Mouse (Mus musculus): ENCODE results near the gene Apon.
"Not testable (repeated sequence)": the region's sequence is repeated elsewhere in the genome, so short reads cannot be mapped to it uniquely, and the experiment has no call there.

Gene Apon

DNA sequence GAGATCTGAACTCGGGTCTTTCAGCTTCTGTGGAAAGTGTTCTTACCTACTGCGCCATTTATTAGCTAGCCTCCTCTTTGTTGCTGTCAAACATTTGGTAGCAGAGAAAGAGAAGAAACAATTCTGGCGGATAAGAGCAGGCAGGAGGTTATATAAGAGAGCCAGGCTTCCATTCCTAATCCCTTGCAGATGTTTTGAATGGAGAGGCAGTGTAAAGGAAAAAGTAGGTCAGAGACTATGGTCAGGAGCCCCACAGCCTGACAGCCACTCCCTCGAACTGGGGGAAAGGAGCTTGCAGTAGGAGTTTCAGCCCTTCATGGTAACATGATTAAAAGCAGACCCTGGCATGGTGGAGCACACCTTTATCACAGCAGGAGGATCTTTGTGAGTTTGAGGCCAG lies 17.6 kb upstream of the Apon start:
- DNase-seq: no peak

DNA sequence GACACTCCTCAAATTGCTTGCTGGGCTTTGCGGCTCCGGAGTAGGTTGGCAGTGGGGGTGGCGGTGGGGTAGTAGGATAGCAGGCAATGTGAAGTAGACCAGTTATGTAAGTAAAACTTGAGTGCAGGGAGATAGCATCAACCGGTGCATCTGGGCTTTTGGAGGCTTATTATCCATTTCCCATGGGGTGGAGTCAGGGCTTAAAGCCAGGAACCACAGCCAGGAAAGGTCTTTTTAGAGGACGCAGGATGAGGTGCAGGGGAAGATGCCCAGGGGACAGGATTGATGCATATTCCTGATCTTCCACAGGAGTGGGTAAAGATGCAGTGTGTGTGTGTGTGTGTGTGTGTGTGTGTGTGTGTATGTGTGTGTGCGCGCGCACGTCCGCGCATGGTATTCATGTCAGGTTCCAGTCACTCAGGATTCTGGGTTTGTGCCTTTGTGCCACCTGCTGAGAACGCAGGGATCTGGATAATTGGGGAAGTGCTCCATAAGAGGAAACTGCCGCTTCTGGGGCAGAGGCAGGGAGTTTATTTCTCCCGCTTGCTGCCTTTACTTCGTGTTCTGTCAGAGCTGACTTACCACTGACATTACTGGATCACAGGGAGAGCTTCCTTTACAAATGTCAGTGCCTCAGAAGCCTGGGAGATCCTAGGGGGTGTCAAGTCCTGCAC lies 16.0 kb upstream of the Apon start:
- DNase-seq: no peak

DNA sequence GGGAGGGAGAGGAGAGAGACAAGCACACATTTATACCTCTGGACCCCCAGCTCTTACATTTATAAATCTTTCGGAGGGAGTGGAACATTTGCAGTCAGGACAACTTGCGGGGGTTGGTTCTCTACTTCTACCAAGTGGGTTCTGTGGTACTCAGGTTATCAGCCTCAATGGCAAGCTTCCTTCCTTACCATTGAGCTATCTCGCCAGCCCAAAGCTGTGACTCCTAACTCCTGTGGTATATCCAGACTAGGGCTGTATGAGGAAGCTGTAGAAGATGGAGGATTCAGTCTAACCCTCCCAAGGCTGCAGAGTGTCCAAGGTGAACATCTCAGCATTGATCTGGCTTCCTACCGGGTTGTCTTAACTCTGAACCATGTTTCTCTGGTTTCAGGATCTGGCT lies 14.8 kb upstream of the Apon start:
- DNase-seq: no peak

DNA sequence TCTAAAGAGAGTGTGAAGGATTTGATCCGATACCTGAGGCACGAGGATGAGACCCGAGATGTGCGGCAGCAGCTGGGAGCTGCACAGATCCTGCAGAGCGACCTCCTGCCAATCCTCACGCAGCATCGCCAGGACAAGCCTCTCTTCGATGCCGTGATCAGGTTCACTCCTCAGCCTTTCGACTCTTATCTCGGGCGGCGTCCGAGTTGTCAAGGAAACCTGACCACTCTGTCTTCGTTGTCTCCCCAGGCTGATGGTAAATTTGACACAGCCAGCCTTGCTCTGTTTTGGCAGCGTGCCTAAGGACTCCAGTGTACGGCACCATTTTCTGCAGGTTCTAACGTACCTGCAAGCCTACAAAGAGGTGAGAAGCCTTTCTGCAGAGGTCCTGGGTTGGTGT lies 13.8 kb upstream of the Apon start:
- DNase-seq: no peak

DNA sequence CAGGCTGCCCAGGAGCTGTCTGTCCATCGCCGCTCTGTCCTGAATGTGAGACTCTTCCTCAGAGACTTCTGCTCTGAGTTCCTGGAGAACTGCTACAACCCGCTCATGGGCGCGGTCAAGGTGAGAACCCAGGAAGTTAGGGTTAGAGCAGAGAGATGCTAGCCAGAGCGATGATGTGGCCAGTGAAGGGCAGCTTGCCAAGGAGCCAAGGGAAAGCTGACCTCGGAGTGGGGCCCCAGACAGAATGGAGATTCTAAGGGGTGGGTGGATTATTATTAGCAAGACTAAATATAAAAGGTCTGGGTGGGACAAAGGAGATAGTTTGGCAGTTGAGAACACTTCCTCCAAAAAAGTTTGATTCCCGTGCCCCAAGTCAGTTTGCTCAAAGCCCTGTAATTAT lies 10.6 kb upstream of the Apon start:
- no peak for DNase-seq

DNA sequence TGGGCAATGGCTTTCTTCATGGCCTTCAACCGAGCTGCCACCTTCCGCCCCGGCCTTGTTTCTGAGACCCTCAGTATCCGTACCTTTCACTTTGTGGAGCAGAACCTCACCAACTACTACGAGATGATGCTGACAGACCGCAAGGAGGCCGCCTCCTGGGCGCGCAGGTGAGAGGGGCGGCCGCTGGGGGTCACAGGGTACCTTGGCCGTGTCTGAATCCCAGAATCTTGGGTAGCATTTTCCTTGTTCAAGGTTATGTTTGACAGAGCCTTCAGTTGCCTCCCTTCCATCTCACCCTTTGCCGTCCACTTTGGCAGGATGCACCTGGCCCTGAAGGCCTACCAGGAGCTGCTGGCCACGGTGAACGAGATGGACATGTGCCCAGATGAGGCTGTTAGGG lies 9.8 kb upstream of the Apon start:
- DNase-seq: no peak

DNA sequence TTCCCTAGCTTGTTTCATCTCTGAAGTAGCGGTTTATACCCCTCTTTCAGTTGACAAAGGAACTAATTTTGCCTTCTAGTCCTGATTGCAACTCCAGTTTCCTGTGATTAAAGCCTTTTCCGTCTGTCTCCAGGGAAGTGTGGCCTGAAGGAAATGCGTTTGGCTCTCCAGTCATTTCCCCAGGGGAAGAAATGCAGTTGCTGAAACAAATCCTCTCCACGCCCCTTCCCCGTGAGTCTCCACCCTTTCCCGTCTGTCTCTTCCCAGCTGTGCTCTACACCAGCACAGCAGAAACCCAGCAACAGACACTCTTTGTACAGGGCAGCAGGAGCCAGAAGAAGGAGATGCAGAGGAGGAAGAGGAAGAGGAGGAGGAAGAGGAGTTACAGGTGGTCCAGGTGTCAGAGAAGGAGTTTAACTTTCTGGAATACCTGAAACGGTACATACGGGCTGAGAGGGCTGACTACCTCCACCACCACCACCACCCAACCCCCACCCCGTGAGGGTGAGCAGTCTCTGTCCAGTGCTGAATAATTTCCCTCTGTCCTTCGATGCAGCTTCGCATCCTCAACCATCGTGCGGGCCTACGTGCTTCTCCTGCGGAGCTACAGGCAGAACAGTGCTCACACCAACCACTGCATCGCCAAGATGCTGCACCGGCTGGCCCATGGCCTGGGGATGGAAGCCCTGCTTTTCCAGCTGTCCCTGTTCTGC lies 6.7 kb upstream of the Apon start:
- DNase-seq: no peak

DNA sequence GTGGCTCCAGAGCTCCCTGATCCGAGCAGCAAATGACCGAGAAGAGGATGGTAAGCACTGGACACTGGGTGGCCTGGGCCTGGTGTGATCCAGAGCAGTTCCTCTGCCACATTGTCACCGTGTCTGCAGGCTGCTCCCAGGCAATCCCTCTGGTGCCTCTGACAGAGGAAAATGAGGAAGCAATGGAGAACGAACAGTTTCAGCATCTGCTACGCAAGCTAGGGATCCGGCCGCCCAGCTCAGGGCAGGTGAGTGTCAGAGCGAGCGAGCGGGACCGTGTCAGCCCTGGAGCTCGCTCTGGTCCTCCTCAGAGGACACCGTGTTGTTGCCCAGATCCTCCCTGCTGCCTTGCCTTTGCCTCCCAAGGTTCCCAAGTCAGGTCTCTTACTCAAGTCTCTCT lies 3.3 kb upstream of the Apon start:
- DNase-seq: no peak

DNA sequence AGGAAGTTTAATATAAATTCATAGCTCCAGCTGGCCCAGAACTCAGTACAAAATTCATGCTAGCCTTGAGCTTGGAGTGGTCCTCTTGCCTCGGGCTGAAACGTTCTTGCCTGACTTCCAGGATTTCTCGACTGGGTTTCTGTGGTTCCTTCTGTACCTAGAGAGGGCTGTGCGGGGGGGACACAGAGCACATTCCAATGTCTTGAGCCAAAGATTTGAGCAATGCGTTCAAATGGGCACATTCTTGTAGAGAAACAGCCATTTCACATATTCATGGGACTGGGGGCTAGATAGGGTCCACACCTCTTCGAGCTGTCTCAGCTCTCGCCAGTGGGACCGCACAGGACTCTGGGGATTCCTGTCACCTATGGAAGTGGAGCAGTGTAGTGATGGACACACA lies 2.0 kb downstream of the Apon start:
- no peak for DNase-seq

DNA sequence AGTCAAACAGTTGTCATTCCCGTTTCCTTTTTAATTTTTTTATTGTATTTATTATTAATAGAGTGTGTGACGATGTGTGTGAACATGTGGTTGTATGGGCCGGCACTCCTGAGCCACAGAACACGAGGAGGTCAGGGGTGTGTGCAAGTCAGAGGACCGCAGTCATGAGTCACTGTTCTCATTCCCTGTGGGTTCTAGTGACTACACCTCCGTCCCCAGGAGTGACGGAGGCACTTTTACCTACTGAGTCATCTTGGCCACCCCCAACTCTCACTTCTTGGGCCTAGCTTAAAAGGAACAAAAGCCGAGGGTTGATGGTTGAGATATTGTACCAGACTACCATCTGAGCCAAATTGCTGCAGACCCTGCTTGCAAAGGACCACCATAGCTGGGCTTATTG lies 2.4 kb downstream of the Apon start:
- no peak for DNase-seq

DNA sequence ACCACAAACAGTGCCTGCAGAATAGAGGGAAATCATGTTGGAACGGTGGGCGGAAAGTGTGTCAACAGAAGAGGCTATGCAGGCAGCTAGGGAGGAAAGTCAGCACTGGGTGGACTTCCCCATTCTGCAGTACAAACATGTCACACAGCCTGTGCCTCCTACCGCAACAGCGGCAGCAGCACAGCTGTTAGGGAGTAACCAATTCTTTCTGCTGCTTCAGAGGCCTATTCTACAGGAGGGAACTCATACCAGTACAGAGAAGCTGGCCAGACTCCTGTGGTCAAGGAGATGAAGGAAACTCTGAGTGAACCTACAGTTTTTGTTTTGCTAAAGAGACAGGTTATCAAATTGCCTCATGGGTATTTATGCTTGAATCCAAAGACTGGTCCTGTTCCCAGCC lies 5.1 kb downstream of the Apon start:
- no peak for DNase-seq

DNA sequence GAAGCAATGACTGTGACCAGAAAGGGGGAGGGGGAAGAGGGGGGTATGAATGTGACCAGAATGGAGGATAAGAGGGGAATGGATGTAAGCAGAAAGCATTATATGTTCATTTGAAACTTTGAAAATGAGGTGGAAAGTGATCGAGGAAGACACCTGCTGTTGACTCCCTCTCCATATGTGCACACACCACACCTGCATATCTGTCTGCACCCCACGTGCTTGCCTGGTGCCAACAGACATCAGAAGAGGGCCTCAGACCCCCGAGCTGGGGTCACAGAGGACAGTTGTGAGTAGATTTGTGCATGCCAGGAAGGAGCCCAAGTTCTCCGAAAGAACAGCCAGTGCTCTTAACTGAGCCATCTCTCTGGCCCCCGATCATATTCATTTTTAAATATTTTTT lies 6.0 kb downstream of the Apon start:
- DNase-seq: no peak

DNA sequence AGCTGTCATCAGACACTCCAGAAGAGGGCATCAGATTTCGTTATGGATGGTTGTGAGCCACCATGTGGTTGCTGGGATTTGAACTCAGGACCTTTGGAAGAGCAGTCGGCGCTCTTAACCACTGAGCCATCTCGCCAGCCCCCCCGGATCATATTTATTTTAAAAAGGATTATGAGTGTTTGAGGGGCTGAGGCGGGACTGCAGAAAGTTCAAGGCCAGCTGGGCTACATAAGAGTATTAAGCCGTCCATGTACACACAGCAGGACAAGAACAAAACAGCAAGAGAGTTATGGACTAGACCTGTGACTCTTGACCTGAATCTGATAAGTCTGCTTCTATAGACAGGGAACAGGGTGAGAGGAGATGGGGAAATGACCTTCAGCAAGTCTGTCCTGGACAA lies 6.5 kb downstream of the Apon start:
- DNase-seq: not testable (repeated sequence)

DNA sequence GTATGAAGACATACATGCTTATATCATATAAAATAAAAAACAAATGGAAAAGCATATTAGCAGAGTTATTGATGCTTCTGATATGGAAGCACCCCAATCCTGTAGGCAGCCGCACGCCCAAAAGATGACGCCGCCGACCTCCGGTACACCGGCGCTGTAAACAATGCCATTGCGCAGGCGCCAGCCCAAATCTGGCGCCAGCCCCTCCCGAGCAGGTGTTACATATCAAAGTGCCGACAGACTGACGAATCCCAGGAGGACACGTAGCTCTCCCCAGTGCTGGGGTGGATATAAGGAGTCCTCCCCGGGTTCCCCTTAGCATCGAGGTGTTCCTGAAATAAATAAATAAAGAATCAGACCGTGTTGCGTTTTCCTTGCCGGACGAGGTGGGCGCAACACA lies 8.4 kb downstream of the Apon start:
- DNase-seq: no peak

DNA sequence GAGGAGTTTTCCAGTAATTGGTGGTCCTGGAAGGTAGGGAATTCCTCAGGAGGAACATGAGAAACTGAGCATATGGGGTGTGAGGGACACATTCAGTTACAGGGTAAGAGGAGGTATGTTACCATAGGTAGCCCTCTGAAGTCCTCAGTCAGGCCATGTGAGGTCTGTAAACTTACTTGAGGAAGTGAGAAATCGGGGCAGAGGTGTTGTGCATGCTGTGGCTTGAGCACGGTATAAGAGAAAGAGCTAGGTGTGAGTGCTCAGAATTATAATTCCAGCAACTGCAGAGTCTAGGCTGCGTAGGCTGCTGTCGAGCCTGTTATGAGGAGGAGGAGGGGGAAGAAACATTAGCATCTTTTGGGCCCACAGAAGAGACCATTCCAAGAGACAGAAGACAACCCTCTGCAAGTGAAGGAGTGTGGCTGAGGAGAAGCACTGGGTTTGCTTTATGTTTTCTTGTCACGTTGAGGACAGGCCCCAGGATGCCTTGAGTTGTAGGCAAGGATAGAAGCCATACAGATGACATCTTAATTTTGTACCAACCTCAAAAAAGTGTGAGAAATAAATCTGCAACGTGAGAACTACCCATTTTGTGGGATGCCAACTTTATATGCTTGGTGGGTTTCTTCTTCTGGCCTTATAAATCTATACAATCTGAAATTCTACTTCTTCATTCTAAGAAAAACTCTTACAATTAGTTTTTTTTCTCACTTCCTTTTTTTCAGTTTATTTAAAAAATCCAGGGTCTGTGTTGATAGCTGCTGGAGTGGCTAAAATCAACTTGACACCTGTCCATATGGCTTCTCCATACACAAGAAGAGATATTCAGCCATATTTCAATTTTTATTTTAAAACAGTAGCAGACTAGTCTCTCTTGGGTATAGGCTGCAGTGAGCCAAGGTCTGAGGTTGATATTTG lies 9.8 kb downstream of the Apon start:
- DNase-seq: no peak

DNA sequence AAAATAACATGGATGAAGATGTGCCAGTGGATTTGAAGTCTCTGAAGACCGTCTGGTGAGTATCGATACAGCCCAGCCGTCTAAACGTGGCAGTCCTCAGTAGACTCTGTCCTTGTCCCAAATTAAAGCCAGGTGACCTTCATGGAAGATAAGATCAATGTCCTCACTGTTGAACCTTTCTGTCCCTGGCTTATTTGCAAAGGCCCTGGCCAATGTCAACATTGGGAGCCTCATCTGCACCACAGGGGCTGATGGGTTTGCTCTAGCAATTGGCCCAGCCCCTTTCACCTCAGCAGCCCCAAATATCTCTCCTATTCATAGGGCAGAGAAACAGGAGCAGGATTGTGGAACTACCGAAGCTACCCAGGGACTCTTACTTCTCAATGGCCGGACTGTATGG lies 14.5 kb downstream of the Apon start, which contains the start of gene Apof:
Gene Apof, plus strand, starts transcription at position 301 of the 400 bp plus-strand sequence.
- DNase-seq: no peak

DNA sequence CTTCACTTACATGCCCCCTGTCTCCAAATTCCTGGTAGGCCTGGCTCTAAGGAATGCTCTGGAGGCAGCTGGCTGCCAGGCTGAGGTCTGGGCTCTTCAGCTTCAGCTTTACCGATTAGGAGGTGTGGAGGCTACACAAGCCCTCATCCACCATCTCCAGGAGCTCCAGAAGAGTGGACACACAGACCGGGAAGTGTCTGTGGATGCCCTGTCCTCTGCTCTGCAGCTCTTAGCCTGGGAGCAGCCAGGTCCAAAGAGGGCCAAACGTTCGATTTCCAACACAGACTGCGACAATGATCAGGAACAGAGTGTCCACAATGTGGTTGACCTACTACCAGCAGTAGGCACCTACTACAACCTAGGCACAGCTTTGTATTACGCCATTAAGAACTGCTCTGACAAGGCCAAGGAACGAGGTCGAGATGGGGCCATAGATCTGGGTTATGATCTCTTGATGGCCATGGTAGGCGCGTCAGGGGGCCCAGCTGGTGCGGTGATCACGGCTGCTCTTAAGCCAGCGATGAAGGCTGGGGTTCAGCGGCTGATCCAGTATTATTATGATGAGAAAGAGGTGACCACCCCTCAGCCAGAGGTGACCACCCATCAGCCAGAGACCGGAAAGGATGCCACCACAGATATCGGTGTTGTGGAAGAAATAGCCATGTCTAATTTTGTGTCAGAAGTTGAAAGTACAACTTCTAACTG lies 15.5 kb downstream of the Apon start:
- DNase-seq: no peak

DNA sequence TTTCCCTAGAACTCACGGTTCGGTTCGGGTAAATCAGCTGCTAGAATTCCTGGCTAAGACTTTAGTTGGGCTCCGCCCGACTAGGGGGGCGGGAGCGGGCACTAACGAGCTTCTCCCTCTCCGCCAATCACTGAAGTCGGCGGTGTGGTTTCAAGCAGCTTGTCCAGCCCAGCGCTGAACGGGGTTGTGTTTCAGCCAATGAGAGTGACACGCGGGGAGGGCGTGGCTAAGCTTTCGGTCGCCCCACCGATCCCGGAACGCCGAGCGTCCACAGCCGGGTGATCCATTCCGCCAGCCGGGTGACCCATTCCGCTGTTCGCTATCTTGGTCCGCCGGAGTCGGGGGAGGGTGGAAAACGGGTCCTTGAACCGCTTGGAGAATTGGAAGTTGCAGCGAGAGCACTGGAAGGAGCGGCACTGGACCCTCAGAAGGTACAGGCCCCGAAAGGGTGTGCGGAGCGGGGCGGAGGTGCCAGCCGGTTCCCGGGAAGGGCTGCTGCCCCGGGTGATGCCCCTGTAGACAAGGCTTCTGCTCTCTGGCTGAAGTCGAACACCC lies 16.5 kb downstream of the Apon start, which contains the start of gene Stat2:
Gene Stat2, plus strand, starts transcription at position 273 of the 555 bp plus-strand sequence.
- peak; percentile 90 for DNase-seq

DNA sequence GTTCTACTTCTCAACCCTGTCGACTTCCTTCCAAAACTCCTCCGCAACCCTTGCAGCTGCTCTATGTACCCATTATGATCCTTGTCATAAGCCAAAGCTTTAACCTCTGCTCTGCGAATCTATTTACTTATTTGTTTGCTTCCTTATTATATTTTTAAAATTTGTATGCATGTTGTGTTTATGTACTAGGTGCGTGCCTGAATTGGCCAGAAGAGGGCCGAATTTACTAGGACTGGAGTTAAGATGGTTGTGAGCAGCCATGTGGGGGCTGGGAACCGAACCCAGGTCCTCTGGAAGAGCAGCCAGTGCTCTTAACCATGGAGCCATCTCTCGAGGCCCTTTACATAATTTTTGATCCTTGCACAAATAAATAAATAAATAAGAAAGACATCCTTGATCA lies 17.0 kb downstream of the Apon start:
- no peak for DNase-seq

DNA sequence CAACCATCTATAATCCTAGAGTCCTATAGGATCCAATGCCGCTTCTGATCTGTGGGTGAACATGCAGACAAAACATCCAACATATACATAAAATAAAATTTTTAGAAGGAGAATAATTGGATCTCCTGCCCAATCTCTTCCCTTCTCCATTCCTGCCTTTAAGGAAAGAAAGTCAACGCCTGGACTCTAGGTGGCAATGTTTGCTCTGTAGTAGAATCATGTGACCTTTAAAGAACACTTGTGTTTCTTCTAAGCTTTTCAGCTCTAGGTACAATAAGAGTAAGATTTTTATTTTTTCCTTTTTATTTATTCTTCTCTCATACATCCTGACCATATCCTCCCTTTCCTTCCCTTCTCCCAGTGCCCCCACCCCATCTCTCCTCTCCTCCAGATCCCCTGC lies 18.0 kb downstream of the Apon start:
- no peak for DNase-seq

DNA sequence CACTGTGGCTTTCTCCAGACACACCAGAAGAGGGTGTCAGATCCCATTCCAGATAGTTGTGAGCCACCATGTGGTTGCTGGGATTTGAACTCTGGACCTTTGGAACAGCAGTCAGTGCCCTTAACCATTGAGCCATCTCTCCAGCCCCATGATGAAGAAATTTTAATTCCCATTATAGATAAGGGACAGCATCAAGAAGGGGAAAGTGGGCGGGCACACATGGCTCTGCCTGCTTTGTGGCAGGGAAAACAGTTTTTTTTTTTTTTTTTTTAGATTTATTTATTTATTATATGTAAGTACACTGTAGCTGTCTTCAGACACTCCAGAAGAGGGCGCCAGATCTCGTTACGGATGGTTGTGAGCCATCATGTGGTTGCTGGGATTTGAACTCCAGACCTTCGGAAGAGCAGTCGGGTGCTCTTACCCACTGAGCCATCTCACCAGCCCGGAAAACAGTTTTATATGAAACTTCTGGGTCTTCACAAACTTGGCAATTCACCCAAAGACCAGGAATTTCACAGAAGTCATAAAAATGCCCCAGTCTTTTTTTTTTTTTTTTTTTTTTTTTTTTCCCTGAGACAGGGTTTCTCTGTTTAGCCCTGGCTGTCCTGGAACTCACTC lies 19.0 kb downstream of the Apon start:
- DNase-seq: not testable (repeated sequence)

DNA sequence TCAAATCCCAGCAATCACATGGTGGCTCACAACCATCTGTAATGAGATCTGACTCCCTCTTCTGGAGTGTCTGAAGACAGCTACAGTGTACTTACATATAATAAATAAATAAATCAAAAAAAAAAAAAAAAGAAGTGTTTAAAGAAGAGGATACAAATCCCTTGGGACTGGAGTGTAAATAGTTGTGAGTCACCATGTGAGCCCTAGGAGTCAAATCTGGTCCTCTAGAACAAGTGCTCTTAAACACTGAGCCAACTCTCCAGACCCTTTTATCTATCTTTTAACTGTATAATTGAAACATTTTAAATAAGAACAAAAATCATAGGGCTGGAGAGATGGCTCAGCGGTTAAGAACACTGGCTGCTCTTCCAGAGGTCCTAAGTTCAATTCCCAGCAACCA lies 21.5 kb downstream of the Apon start:
- DNase-seq: not testable (repeated sequence)
